Mouse (Mus musculus): ENCODE results near the gene Nfic.

GRCm38 (mm10) chr10:81355533-81355932 is 99.9 kb downstream of the Nfic start:
- TF ChIP-seq NELFE (IDR thresholded peaks at IDR 0.05; ENCODE audit: low read depth, low read length) (no peak), CTCF (IDR thresholded peaks at IDR 0.05 in 2 of 3, conservative IDR thresholded peaks at IDR 0.05 in 1 of 3; ENCODE audit: control insufficient read depth in 1 of 3, insufficient read depth in 1 of 3, low read depth in 2 of 3, low read length in 3 of 3, poor library complexity in 1 of 3, severe bottlenecking in 1 of 3) (no peak), BHLHE40 (IDR thresholded peaks at IDR 0.05; ENCODE audit: borderline replicate concordance, low read depth, low read length) (no peak), USF1 (IDR thresholded peaks at IDR 0.05; ENCODE audit: low read depth, low read length) (no peak), GABPA (IDR thresholded peaks at IDR 0.05; ENCODE audit: low read depth, low read length) (no peak), MAX (IDR thresholded peaks at IDR 0.05; ENCODE audit: low read length) (no peak), EP300 (IDR thresholded peaks at IDR 0.05; ENCODE audit: low read depth in 1 of 2, low read length in 2 of 2) (no peak), TCF12 (IDR thresholded peaks at IDR 0.05; ENCODE audit: low read depth, low read length) (no peak), GATA1 (IDR thresholded peaks at IDR 0.05; ENCODE audit: low read depth, low read length) (peak; percentile 51; the same call in 1 of the 2 replicates), POLR2AphosphoS2 (IDR thresholded peaks at IDR 0.05; ENCODE audit: low read length) (no peak)

Data from MEL (cell line).